Mouse (Mus musculus) embryonic fibroblast, embryonic 13.5 days (primary cell): ENCODE data around the gene Med17.

Source experiments
- CTCF ChIP-seq: IDR thresholded peaks from 2 replicates; pipeline ENCODE4 v1.5.1; 2011; ENCODE audit warnings: mild to moderate bottlenecking, control low read depth, low read length, moderate library complexity, borderline replicate concordance; ENCODE audit not compliant: insufficient read depth
- POLR2A ChIP-seq: IDR thresholded peaks from 2 replicates; pipeline ENCODE4 v1.6.1; 2011; ENCODE audit warnings: low read depth, mild to moderate bottlenecking, control low read depth, low read length, moderate library complexity

GRCm38 (mm10) chr9:15280491-15280879 lies 754 bp upstream of the Med17 start:
- TF ChIP-seq POLR2A (no peak), CTCF (no peak)
